Mouse (Mus musculus) heart, embryonic 16.5 days (tissue): ENCODE measurements around the gene Hist2h4. TPM values are rescaled to one million over a fixed set of nuclear protein-coding genes. Genes with fewer than 3 reads are reported as not detected.
"Not testable (repeated sequence)": the region's sequence is repeated elsewhere in the genome, so short reads cannot be mapped to it uniquely, and the experiment has no call there.

Experiments used
- ATAC-seq: fragments of 200-750 bp; cut with Nextera tagmentation; replicated peaks from 2 replicates; pipeline ENCODE4 v1.8.0; 2017; ENCODE audit warnings: moderate number of reproducible peaks; ENCODE audit not compliant: insufficient read depth, low FRiP score; ENCODE audit errors: extremely low read depth
- H3K27ac ChIP-seq: fragments of 300-500 bp; sonication (generic); 2 replicates; pipeline ENCODE4 v1.5.1; 2014; ENCODE audit warnings: mild to moderate bottlenecking, low read length, control low read depth, moderate library complexity
- H3K27me3 ChIP-seq: fragments of 300-500 bp; sonication (generic); 2 replicates; pipeline ENCODE4 v1.6.1; 2014; ENCODE audit warnings: low read length, mixed read lengths; ENCODE audit not compliant: control insufficient read depth, insufficient read depth
- H3K36me3 ChIP-seq: fragments of 300-500 bp; sonication (generic); 2 replicates; pipeline ENCODE4 v1.6.1; 2014; ENCODE audit not compliant: control insufficient read depth, insufficient read depth
- H3K4me1 ChIP-seq: fragments of 300-500 bp; sonication (generic); 2 replicates; pipeline ENCODE4 v1.6.1; 2014; ENCODE audit warnings: low read length, mixed read lengths; ENCODE audit not compliant: control insufficient read depth, insufficient read depth
- H3K4me2 ChIP-seq: fragments of 300-500 bp; sonication (generic); 2 replicates; pipeline ENCODE4 v1.6.1; 2014; ENCODE audit warnings: low read depth, mild to moderate bottlenecking, control low read depth, low read length
- H3K4me3 ChIP-seq: fragments of 300-500 bp; sonication (generic); 2 replicates; pipeline ENCODE4 v1.5.1; 2014; ENCODE audit warnings: mild to moderate bottlenecking, control low read depth, low read length
- H3K9ac ChIP-seq: fragments of 300-500 bp; sonication (generic); 2 replicates; pipeline ENCODE4 v1.6.1; 2014; ENCODE audit warnings: low read length, control low read depth
- H3K9me3 ChIP-seq: fragments of 300-500 bp; sonication (generic); replicated peaks from 2 replicates; pipeline ENCODE4 v1.6.1; 2016; ENCODE audit warnings: low read length; ENCODE audit not compliant: control insufficient read depth
- WGBS: fragments of 180-500 bp; shearing (Covaris S2); extraction: QIAGEN DNeasy Blood & Tissue Kit; methylation state at CpG from one replicate; pipeline ENCODE4 v1.1.7; 2014; 5-methylcytosine and 5-hydroxymethylcytosine counted together
- polyA plus RNA-seq: library from polyadenylated mRNA; unstranded; fragments of >200 nt; fragmentation: Nextera tagmentation; extraction: Ambion mirVana; gene quantifications from 2 replicates; pipeline ENCODE4 v1.2.1, GENCODE M21; 2015

The Hist2h4 gene
- polyA plus RNA-seq, 1 experiment from 2014 or later = 2.4 TPM

DNA sequence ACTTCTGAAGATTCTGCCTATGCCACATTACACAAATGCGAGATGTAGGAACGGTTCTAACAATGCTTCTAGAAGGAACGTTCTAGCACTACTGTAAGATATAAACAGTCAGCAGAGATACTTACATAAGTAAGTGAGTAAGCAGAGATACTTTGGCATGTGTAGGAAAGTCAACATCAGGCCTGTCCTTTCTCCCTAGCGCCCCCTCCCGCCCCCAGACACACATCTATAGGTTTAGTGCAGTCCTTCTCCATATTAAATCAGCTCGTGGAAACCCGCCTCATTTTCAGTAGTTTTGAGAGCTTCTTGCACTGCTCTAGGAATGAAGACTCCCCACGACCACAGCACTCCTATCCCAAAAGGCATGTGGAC is 14.3 kb upstream of the Hist2h4 start:
- peak overlapping the region; percentile 68 for H3K9ac ChIP-seq
- H3K27ac ChIP-seq = peak overlapping the region; percentile 36
- H3K4me2 ChIP-seq = peak overlapping the region; percentile 98
- no peaks in the 10 kb centered on the region for H3K9me3 ChIP-seq
- 12% methylated on average over 8 of the region's 8 CpGs for WGBS
- H3K36me3 ChIP-seq = no peaks in the 10 kb centered on the region
- H3K4me1 ChIP-seq = peaks cover 7% of the 10 kb centered on the region
- H3K4me3 ChIP-seq = peak overlapping the region; percentile 69
- no peak; the same call in 1 of the 2 replicates for ATAC-seq
- no peaks in the 10 kb centered on the region for H3K27me3 ChIP-seq

GRCm38 (mm10) chr3:96273591-96274465 is 10.7 kb upstream of the Hist2h4 start:
- H3K9me3 ChIP-seq = no peaks in the 10 kb centered on the region
- H3K4me3 ChIP-seq = no peak overlapping the region
- H3K4me1 ChIP-seq = peaks cover 10% of the 10 kb centered on the region
- ATAC-seq = no peak
- H3K9ac ChIP-seq = no peak overlapping the region
- H3K36me3 ChIP-seq = no peaks in the 10 kb centered on the region
- H3K27ac ChIP-seq = no peak overlapping the region
- H3K4me2 ChIP-seq = no peak overlapping the region
- H3K27me3 ChIP-seq = no peaks in the 10 kb centered on the region
- 84% methylated on average over 17 of the region's 17 CpGs for whole genome bisulfite sequencing

DNA sequence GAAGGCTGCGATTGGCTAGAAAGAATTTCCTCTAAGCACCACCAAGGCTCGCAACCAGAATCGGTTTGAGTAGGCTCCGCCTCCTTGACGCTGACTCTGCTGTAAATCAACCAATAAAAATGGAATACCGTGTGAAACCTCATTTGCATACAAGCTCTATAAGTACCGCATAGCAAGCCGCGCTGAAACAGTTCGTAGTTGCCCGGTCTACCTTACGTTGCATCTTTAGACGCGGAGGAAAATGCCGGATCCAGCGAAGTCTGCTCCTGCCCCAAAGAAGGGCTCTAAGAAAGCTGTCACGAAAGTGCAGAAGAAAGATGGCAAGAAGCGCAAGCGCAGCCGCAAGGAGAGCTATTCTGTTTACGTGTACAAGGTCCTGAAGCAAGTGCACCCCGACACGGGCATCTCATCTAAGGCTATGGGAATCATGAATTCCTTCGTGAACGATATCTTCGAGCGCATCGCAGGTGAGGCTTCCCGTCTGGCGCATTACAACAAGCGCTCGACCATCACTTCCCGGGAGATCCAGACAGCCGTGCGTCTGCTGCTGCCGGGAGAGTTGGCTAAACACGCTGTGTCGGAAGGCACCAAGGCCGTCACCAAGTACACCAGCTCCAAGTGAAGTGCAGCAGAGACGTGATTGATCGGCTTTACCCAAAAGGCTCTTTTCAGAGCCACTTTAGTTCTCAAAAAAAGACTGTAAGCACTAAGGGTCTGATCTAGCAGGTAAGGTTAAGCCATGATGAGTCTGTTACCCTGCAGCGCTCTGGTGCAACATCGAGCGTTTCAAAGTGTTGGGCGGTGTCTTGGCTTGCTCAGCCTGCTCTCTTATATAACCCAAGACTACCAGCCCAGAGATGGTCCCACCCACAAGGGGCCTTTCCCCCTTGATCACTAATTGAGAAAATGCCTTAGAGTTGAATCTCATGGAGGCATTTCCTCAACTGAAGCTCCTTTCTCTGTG is 6.7 kb upstream of the Hist2h4 start, which contains the start of gene Hist2h2bb:
Gene Hist2h2bb (plus strand): TSS at position 242 of the 964 bp plus-strand sequence.
- peaks cover 5% of the 10 kb centered on the region; the same call in 1 of the 2 replicates for H3K4me1 ChIP-seq
- no peaks in the 10 kb centered on the region for H3K36me3 ChIP-seq
- H3K27me3 ChIP-seq = no peaks in the 10 kb centered on the region
- H3K9me3 ChIP-seq = no peaks in the 10 kb centered on the region
- peak within 1 kb of the TSS; percentile 81 for H3K9ac ChIP-seq
- under 1% methylated on average over 45 of the region's 45 CpGs for WGBS
- H3K4me3 ChIP-seq = peak within 1 kb of the TSS; percentile 72
- peak within 1 kb of the TSS; percentile 83 for H3K4me2 ChIP-seq
- peak; percentile 95 for ATAC-seq
- peak within 1 kb of the TSS; percentile 91 for H3K27ac ChIP-seq

- Histone ChIP-seq H3K9ac (peak overlapping the region; percentile 73), H3K4me1 (peaks cover 14% of the 10 kb centered on the region), H3K27ac (peak overlapping the region; percentile 91), H3K4me3 (peak overlapping the region; percentile 72), H3K4me2 (peak overlapping the region; percentile 83)
- whole genome bisulfite sequencing = under 1% methylated on average over 12 of the region's 44 CpGs
- not testable (repeated sequence) for H3K27me3 ChIP-seq, H3K36me3 ChIP-seq, H3K9me3 ChIP-seq
- ATAC-seq = peak; percentile 31
These were observed 5.8 kb upstream of the Hist2h4 start for GRCm38 (mm10) chr3:96268776-96269378.

DNA sequence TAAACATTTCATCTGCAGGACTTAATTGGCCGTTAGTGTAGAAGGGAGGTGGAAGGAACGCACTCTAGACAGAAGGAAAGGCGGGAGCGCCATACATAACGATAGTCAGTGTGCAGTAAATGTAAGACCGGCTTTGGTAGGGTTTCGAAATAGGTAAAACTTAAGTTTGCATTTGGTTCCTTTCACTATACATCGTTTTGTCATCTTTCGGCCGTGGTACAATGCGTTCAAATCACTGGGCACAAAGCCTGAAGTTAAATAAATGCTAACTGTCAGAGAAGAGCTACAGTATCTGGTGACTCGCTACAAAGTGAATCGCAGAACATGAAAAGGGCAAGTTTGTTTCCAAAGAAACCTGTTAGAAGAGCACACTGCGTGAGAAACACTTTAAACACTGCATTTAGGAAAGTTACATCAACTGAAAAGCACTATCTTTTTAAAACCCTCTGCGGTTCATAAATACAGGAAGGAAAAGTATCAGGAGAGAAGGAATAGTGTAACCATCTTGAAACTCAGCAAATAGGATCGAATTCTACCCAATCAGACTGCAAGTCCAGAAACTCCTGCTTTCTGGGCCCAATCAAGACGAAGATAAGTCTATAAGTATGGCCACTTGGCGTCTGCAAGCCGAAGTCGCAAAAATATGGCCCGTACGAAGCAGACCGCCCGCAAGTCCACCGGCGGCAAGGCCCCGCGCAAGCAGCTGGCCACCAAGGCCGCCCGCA is 5.1 kb upstream of the Hist2h4 start, which contains the start of gene Hist2h3b:
Gene Hist2h3b (plus strand): TSS at position 604 of the 725 bp plus-strand sequence.
- Histone ChIP-seq H3K9me3 (no peaks in the 10 kb centered on the region), H3K27me3 (no peaks in the 10 kb centered on the region), H3K27ac (peak within 1 kb of the TSS; percentile 91), H3K36me3 (no peaks in the 10 kb centered on the region), H3K9ac (peak within 1 kb of the TSS; percentile 73), H3K4me3 (peak within 1 kb of the TSS; percentile 72), H3K4me2 (peak within 1 kb of the TSS; percentile 83), H3K4me1 (peaks cover 16% of the 10 kb centered on the region)
- 29% methylated on average over 26 of the region's 30 CpGs for WGBS
- peak; percentile 49 for ATAC-seq

DNA sequence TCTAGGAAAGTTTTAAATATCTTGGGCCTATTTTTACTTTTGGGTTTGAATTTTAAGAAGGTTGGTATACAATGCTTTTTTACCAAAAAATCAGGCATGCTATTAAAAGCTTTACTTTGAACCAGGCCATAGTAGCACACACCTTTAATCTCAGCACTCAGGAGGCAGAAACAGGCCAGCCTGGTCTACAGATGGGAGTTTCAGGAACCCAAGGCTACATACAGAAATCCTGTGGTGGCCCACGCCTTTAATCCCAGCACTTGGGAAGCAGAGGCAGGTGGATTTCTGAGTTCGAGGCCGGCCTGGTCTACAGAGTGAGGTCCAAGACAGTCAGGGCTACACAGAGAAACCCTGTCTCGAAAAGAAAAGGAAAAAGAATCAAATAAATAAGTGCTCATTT is 4.4 kb upstream of the Hist2h4 start:
- H3K9ac ChIP-seq = no peak overlapping the region; the same call in 1 of the 2 replicates
- H3K4me1 ChIP-seq = peaks cover 16% of the 10 kb centered on the region
- no peaks in the 10 kb centered on the region for H3K9me3 ChIP-seq
- H3K4me3 ChIP-seq = no peak overlapping the region
- H3K4me2 ChIP-seq = peak overlapping the region; percentile 64; the same call in 1 of the 2 replicates
- no peaks in the 10 kb centered on the region for H3K27me3 ChIP-seq
- peak overlapping the region; percentile 88 for H3K27ac ChIP-seq
- 80% methylated on average over 4 of the region's 4 CpGs for WGBS
- ATAC-seq = no peak
- no peaks in the 10 kb centered on the region for H3K36me3 ChIP-seq

DNA sequence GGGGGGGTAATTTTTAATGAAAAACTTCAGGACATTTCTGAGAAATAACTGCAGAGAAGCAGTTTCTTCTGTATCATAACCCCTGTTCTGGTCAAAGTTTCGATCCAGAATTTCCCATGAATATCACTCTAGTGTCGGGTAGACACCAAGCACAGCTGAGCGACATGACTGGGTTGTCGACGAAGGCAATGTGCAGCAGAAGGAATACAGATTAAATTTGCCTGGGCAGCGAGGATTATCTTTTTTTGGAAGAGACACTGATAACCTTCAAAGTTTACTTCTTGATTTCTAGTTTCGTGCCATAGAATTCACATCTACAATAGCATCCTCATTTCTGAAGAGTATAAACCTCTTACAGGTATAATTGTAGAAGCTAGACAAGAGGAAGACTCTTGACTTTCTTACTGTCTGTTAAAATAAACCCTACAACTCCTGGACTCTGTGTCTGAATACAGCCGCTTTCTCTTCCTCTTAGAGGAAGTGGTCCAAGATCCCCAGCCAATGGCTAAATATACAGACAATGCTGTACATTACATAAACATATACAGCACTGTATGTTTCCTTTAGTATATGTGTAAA is 3.1 kb upstream of the Hist2h4 start:
- Histone ChIP-seq H3K9me3 (no peaks in the 10 kb centered on the region), H3K4me3 (no peak overlapping the region), H3K36me3 (no peaks in the 10 kb centered on the region), H3K27me3 (no peaks in the 10 kb centered on the region), H3K4me2 (no peak overlapping the region), H3K4me1 (peaks cover 22% of the 10 kb centered on the region), H3K27ac (no peak overlapping the region), H3K9ac (no peak overlapping the region)
- ATAC-seq = no peak
- WGBS = 65% methylated on average over 8 of the region's 8 CpGs
